Mouse (Mus musculus): Measurements from ENCODE around the gene Ppp1cb.

DNA sequence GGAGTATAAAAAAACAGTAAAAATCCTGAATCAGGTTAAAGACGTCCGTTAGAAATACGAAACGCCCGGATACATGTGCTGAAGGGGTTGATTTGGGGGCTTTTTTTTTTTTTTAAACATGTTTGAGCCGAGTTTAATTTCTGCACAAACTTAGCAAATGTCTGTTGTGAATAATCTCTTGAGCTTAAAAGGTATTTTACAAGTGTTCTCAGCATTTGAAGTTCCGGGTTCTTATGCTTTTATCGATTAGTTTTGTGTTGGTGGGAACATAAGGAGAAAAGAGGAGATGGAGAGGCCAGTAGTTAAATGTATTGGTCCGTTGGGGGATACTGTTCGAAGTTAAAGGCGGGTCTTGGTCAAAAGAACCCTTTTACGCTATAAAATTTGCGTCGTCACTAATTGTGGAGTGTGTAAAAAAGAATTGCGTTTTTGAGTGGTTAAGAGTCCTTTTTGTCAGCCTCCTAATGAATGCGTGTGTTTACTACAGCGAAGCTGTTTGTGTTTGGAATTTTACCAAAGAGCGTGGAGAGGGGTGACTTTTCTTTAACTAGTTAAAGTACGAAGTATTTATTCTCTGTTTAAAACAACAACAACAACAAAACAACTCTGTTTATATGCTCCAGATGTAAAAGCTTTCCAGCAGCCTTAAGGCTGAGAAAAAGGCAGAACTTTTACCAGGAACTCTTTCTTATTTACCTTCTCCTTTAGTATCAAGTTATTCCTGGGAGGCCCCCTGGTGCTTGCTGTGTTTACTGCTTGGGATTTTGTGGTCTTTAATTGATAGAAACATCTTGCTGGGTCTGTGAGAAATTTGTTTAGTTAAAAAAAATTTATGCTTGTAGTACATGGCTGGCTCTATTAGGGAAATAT lies 1.5 kb downstream of the Ppp1cb start:
- TF ChIP-seq CTCF (conservative IDR thresholded peaks at IDR 0.05; ENCODE audit: insufficient read depth, insufficient read length, low read depth, low read length) (no peak), POLR2A (IDR thresholded peaks at IDR 0.05; ENCODE audit: low read depth, low read length) (no peak)
